24 mouse cellular contexts compared by ENCODE assay signal in genomic region chr12:73031315-73031714, GRCm38 (mm10). TPM values are rescaled to one million over a fixed set of nuclear protein-coding genes. Genes with fewer than 3 reads are reported as not detected.
DNase-seq lines count a peak whose midpoint lies in the region; ATAC-seq and TF ChIP-seq lines count a peak whose summit lies in the region.
"Had no signal": no experiment of that assay in that cellular context is flagged by ENCODE, and none has a peak within 500 bp of the region (broad histone marks: within the 10 kb centered on the region; RNA-seq: fewer than 3 reads in every experiment).

No protein-coding gene starts in this region.

- dilution Hi-C loops in CH12.LX (cut with MboI; ENCODE audit: extremely low pct_ligation_motif_present, extremely low pct_unique_long_range_greater_than_20kb, low sequenced_read_pairs), result no loop called here

- H3K27me3 ChIP-seq in CH12.LX (replicated peaks), result no peaks in the 10 kb centered on the region

- no peak overlapping the region for H3K27ac ChIP-seq in CH12.LX (ENCODE audit: insufficient read depth, low read depth)
- H3K27ac ChIP-seq: embryonic facial prominence, embryonic 15.5 days; forebrain, embryonic 10.5 days; gastrocnemius, adult 2 months; heart, embryonic 10.5 days; heart, embryonic 15.5 days; hindbrain, embryonic 10.5 days; hindbrain, embryonic 14.5 days; intestine, embryonic 15.5 days had no signal

- peaks cover 2 to 7% of the 10 kb centered on the region in 2 experiments; a peak in 3 of 4 replicates for H3K4me1 ChIP-seq in CH12.LX (ENCODE audit: control insufficient read depth in 1 of 2, insufficient read depth in 2 of 2)

- no peak for TF ChIP-seq CTCF in CH12.LX (conservative IDR thresholded peaks at IDR 0.05 in 1 of 2, IDR thresholded peaks at IDR 0.05 in 1 of 2; ENCODE audit: low read depth in 2 of 2, low read length in 2 of 2)

- TF ChIP-seq POLR2A in CH12.LX (IDR thresholded peaks at IDR 0.05; ENCODE audit: low read depth, low read length), result no peak

- DNase-seq in 416B (ENCODE audit: low read depth), result peak; percentile 97
- no peak for DNase-seq in CH12.LX (ENCODE audit: extremely low read depth)
- no peak for DNase-seq in layer of hippocampus, postnatal 14 days (ENCODE audit: low spot score in 2 of 2)
- no peak for DNase-seq in left cerebral cortex, adult 18-20 months (ENCODE audit: low spot score in 2 of 2)
- DNase-seq in layer of hippocampus, adult 9-10 months (ENCODE audit: low spot score), result no peak
- DNase-seq: adrenal gland, adult 2 months; adrenal gland, postnatal 25 days; cerebellum, adult 2 months; cerebellum, postnatal 10 days; embryo, embryonic 11 days; gastrocnemius, adult 2 months; gastrocnemius, postnatal 25 days; heart, adult 18-20 months; heart, postnatal 14 days had no signal

- no peaks in the 10 kb centered on the region for H3K36me3 ChIP-seq in CH12.LX (replicated peaks in 1 of 2; ENCODE audit: control insufficient read depth in 1 of 2, insufficient read depth in 1 of 2, low read length in 1 of 2)
- H3K36me3 ChIP-seq: embryonic facial prominence, embryonic 15.5 days; forebrain, embryonic 10.5 days; heart, embryonic 10.5 days; heart, embryonic 15.5 days; hindbrain, embryonic 10.5 days; intestine, embryonic 15.5 days had no signal

- H3K9ac ChIP-seq in CH12.LX (ENCODE audit: insufficient read depth, low read depth), result no peak overlapping the region
- H3K9ac ChIP-seq: embryonic facial prominence, embryonic 15.5 days; heart, embryonic 15.5 days; hindbrain, embryonic 14.5 days; intestine, embryonic 15.5 days had no signal

- TF ChIP-seq RAD21 in CH12.LX (IDR thresholded peaks at IDR 0.05; ENCODE audit: low read depth, low read length), result no peak

- no peak for TF ChIP-seq EP300 in CH12.LX (IDR thresholded peaks at IDR 0.05; ENCODE audit: low read length)

- no peak overlapping the region for H3K4me2 ChIP-seq in CH12.LX (ENCODE audit: insufficient read depth, low read depth, poor library complexity, severe bottlenecking)
- H3K4me2 ChIP-seq: embryonic facial prominence, embryonic 15.5 days; heart, embryonic 15.5 days; hindbrain, embryonic 14.5 days; intestine, embryonic 15.5 days had no signal

- ATAC-seq in granulocyte monocyte progenitor cell, adult 5-6 weeks (replicated peaks; ENCODE audit: poor library complexity, severe bottlenecking), result peak; percentile 91
- ATAC-seq: forebrain, embryonic 14.5 days; intestine, embryonic 15.5 days had no signal

- H3K79me2 ChIP-seq in CH12.LX (replicated peaks; ENCODE audit: control insufficient read depth, extremely low read depth, insufficient read depth, poor library complexity, severe bottlenecking), result no peaks in the 10 kb centered on the region

- in situ Hi-C loops in CH12.LX (cut with MboI; ENCODE audit: low pct_ligation_motif_present, low pct_unique_long_range_greater_than_20kb, low sequenced_read_pairs), result loop anchor here (25.0 kb wide), 1 partner anchor 281 kb away; no protein-coding TSS in a partner anchor

- H3K9me3 ChIP-seq in CH12.LX (replicated peaks; ENCODE audit: low read length), result no peaks in the 10 kb centered on the region
- H3K9me3 ChIP-seq: embryonic facial prominence, embryonic 15.5 days; forebrain, embryonic 10.5 days; heart, embryonic 10.5 days; heart, embryonic 15.5 days; hindbrain, embryonic 10.5 days; intestine, embryonic 15.5 days had no signal

- H3K4me3 ChIP-seq in CH12.LX (replicated peaks in 1 of 3; ENCODE audit: low read depth in 2 of 3, low read length in 2 of 3, poor library complexity in 1 of 3), result no peak overlapping the region
- H3K4me3 ChIP-seq: embryonic facial prominence, embryonic 15.5 days; erythroblast, embryonic 14.5 days; forebrain, embryonic 10.5 days; gastrocnemius, adult 2 months; heart, embryonic 10.5 days; heart, embryonic 15.5 days; hindbrain, embryonic 10.5 days; intestine, embryonic 15.5 days had no signal

TF ChIP-seq in CH12.LX, 34 proteins besides CTCF, POLR2A, EP300 and RAD21:
- TF ChIP-seq PAX5 (IDR thresholded peaks at IDR 0.05; ENCODE audit: low read length), result no peak
- peak; percentile 13; the same call in 1 of the 2 replicates for TF ChIP-seq BHLHE40 (IDR thresholded peaks at IDR 0.05; ENCODE audit: low read depth, low read length)

RNA-seq across cellular contexts. Expression of gene Six1, which starts 22.4 kb away (rescaled TPM):
- 8.1 and 9.5 TPM in 2 replicates for total RNA-seq in CH12.LX (2012; rRNA removed)
- 7.6 and 7.9 TPM in 2 replicates for total RNA-seq in CH12.LX (2014; rRNA removed)
- 16.1 and 16.5 TPM in 2 replicates for polyA plus RNA-seq in CH12.LX (2012; ENCODE audit: insufficient read length, low read depth)
- not detected in 2 replicates for total RNA-seq in granulocyte monocyte progenitor cell, adult 5-6 weeks (2014; fragmentation: Nextera tagmentation)
- total RNA-seq in granulocyte monocyte progenitor cell, adult 5-6 weeks (2017), result 0.30 TPM in 1 of 2 replicates, not detected in the other
- total RNA-seq in layer of hippocampus, postnatal 14 days (2021), result under 1 TPM; 0.12 to 0.25 TPM
- total RNA-seq in left cerebral cortex, adult 18-20 months (2021), result under 1 TPM; 0.40 to 0.42 TPM
- polyA plus RNA-seq: erythroblast, embryonic 14.5 days had no signal

Comparison
In these comparisons a context has a peak if more than half of its experiments do, and no peak if none do; other contexts are left out.
1. RNA of gene Six1, which starts 22.4 kb away (total RNA-seq): 7.6 to 9.5 TPM in CH12.LX; 0.40 to 0.42 TPM in left cerebral cortex, adult 18-20 months, 0.12 to 0.25 TPM in layer of hippocampus, postnatal 14 days and 0.30 TPM in granulocyte monocyte progenitor cell, adult 5-6 weeks; every median in the first group is over 4 times any median in the second.